Mouse (Mus musculus) MEL (cell line): ENCODE measurements at regions not wholly inside any gene's neighbourhood (a gene's known extent, or its start where the extent isn't known, plus 50 kb on each side); places are given as distances from the start of the nearest gene placed in this dataset.

Experiments
- CHD1 ChIP-seq: IDR thresholded peaks from 2 replicates; pipeline ENCODE4 v1.6.1; 2012; ENCODE audit warnings: low read depth, mild to moderate bottlenecking, inconsistent platforms, low read length, improper control_type of control experiment
- TBP ChIP-seq: IDR thresholded peaks from 2 replicates; pipeline ENCODE4 v1.8.0; 2011; ENCODE audit warnings: low read depth, low read length, improper control_type of control experiment
- ZNF384 ChIP-seq: IDR thresholded peaks from 2 replicates; pipeline ENCODE4 v1.6.1; 2012; ENCODE audit warnings: low read depth, mild to moderate bottlenecking, inconsistent platforms, low read length, improper control_type of control experiment

DNA sequence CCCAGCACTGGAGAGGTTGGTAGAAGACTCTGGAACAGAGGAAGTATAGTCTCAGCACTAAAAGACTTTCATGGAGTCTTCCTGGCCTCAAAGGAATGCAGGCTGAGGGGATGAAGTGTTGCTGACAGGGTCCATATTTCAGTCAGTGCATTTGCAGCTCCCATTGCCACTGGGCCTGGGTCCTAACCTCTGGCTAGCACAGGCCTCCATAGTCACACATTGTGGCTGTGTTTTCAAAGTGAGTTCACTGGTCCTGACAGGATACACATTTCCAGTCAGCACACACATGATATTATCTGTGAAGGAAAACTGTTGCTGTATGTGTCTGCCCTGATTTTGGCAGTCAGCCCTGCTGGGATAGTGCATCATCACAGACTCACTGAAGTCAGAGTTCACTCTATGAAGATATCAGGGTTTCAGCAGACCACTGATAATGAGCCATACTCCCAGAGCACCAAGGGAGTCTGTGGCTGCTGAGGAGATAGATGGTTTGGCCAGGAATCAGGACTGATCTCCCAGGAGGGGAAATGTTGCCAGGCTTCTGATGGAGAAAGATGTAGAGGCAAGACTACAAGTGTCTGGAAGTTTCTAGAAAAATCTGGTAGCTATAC lies 153.5 kb downstream of the Mylk4 start:
- no peak for TF ChIP-seq CHD1
- no peak for TF ChIP-seq TBP
- TF ChIP-seq ZNF384 = no peak
